ENCODE assay signal across 11 mouse cellular contexts in the genomic region with DNA sequence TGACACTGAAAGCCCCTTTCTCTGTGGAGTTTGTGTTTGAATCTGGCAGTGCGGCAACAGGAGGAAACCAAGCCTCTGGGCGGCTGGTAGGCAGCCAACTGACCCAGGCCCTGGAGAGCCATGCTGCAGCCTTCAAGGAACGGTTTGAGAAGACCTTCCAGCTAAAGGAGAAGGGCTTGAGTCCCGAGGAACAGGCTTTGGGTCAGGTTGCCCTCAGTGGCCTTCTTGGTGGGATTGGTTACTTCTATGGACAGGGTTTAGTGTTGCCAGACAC. TPM values are rescaled to one million over a fixed set of nuclear protein-coding genes. Genes with fewer than 3 reads are reported as not detected.
DNase-seq lines count a peak whose midpoint lies in the region; ATAC-seq and TF ChIP-seq lines count a peak whose summit lies in the region.
"Had no signal": no experiment of that assay in that cellular context is flagged by ENCODE, and none has a peak within 500 bp of the region (broad histone marks: within the 10 kb centered on the region; RNA-seq: fewer than 3 reads in every experiment).

No protein-coding gene starts in this region.

- TF ChIP-seq CTCF in hindbrain, postnatal 0 days (IDR thresholded peaks at IDR 0.05; ENCODE audit: low read depth), result no peak

- no peak overlapping the region for H3K27ac ChIP-seq in forebrain, embryonic 10.5 days
- H3K27ac ChIP-seq in forebrain, embryonic 16.5 days (ENCODE audit: low read length), result no peak overlapping the region
- H3K27ac ChIP-seq in liver, embryonic 11.5 days (ENCODE audit: low read depth, low read length), result no peak overlapping the region
- no peak overlapping the region for H3K27ac ChIP-seq in hindbrain, postnatal 0 days
- H3K27ac ChIP-seq in neural tube, embryonic 12.5 days, result no peak overlapping the region
- H3K27ac ChIP-seq: layer of hippocampus, adult 2 months had no signal

- DNase-seq in forebrain, embryonic 10.5 days (ENCODE audit: extremely low spot score, low spot score), result no peak
- no peak for DNase-seq in liver, embryonic 11.5 days (ENCODE audit: low spot score)
- no peak for DNase-seq in liver
- no peak for DNase-seq in hindbrain, postnatal 0 days (ENCODE audit: low spot score)
- DNase-seq in cerebellum, postnatal 4 days (ENCODE audit: low spot score in 2 of 2), result no peak
- DNase-seq: gastrocnemius, postnatal 36 days had no signal

- no peak for ATAC-seq in forebrain, embryonic 16.5 days
- no peak for ATAC-seq in liver, embryonic 11.5 days (replicated peaks; ENCODE audit: low FRiP score)
- no peak for ATAC-seq in hindbrain, postnatal 0 days
- ATAC-seq in neural tube, embryonic 12.5 days (ENCODE audit: low FRiP score, low read depth), result no peak
- no peak for ATAC-seq in erythroblast, adult 5-6 weeks (replicated peaks; ENCODE audit: low FRiP score, poor library complexity, severe bottlenecking)
- ATAC-seq: inflammation-experienced regulatory T-cells, adult 6 months had no signal

- H3K4me2 ChIP-seq in forebrain, embryonic 16.5 days (ENCODE audit: low read length), result no peak overlapping the region
- peak overlapping the region; percentile 97 for H3K4me2 ChIP-seq in liver, embryonic 11.5 days
- H3K4me2 ChIP-seq in hindbrain, postnatal 0 days (ENCODE audit: low read depth, low read length), result no peak overlapping the region
- H3K4me2 ChIP-seq in neural tube, embryonic 12.5 days (replicated peaks), result peak overlapping the region; percentile 98; the same call in 1 of the 2 replicates

- H3K9me3 ChIP-seq in forebrain, embryonic 10.5 days, result no peaks in the 10 kb centered on the region
- H3K9me3 ChIP-seq in forebrain, embryonic 16.5 days (ENCODE audit: control insufficient read depth, low read length), result no peaks in the 10 kb centered on the region
- H3K9me3 ChIP-seq in liver, embryonic 11.5 days (ENCODE audit: control insufficient read depth, low read length), result no peaks in the 10 kb centered on the region
- no peaks in the 10 kb centered on the region for H3K9me3 ChIP-seq in hindbrain, postnatal 0 days (ENCODE audit: low read length)
- H3K9me3 ChIP-seq in neural tube, embryonic 12.5 days, result no peaks in the 10 kb centered on the region

- peaks cover 65% of the 10 kb centered on the region for H3K4me1 ChIP-seq in forebrain, embryonic 10.5 days
- H3K4me1 ChIP-seq in forebrain, embryonic 16.5 days (replicated peaks; ENCODE audit: control insufficient read depth, insufficient read depth, low read length), result peaks cover 37% of the 10 kb centered on the region
- peaks cover 38% of the 10 kb centered on the region for H3K4me1 ChIP-seq in liver, embryonic 11.5 days (replicated peaks; ENCODE audit: control insufficient read depth, insufficient read depth, low read length)
- H3K4me1 ChIP-seq in hindbrain, postnatal 0 days (ENCODE audit: insufficient read depth, low read length), result peaks cover 20% of the 10 kb centered on the region
- H3K4me1 ChIP-seq in neural tube, embryonic 12.5 days, result peaks cover 47% of the 10 kb centered on the region

- H3K27me3 ChIP-seq in forebrain, embryonic 10.5 days (ENCODE audit: poor library complexity, severe bottlenecking), result no peaks in the 10 kb centered on the region
- H3K27me3 ChIP-seq in forebrain, embryonic 16.5 days (replicated peaks; ENCODE audit: control insufficient read depth, insufficient read depth, low read length), result no peaks in the 10 kb centered on the region
- no peaks in the 10 kb centered on the region for H3K27me3 ChIP-seq in liver, embryonic 11.5 days (replicated peaks; ENCODE audit: control insufficient read depth, insufficient read depth, low read length)
- H3K27me3 ChIP-seq in hindbrain, postnatal 0 days (ENCODE audit: insufficient read depth, low read length), result no peaks in the 10 kb centered on the region
- H3K27me3 ChIP-seq in neural tube, embryonic 12.5 days (replicated peaks), result no peaks in the 10 kb centered on the region

- H3K9ac ChIP-seq in forebrain, embryonic 16.5 days (replicated peaks; ENCODE audit: low read depth, low read length), result no peak overlapping the region
- H3K9ac ChIP-seq in liver, embryonic 11.5 days (ENCODE audit: low read depth, low read length), result peak overlapping the region; percentile 96; the same call in 1 of the 2 replicates
- H3K9ac ChIP-seq in hindbrain, postnatal 0 days (replicated peaks; ENCODE audit: low read length), result 0 out of 2 replicates have a peak overlapping the region, but pooled peaks have one; percentile 17
- 0 out of 2 replicates have a peak overlapping the region, but pooled peaks have one; percentile 90 for H3K9ac ChIP-seq in neural tube, embryonic 12.5 days

- H3K4me3 ChIP-seq in forebrain, embryonic 10.5 days, result peak overlapping the region; percentile 91
- no peak overlapping the region for H3K4me3 ChIP-seq in forebrain, embryonic 16.5 days (replicated peaks; ENCODE audit: low read length)
- peak overlapping the region; percentile 85; the same call in 1 of the 2 replicates for H3K4me3 ChIP-seq in liver, embryonic 11.5 days (ENCODE audit: low read depth, low read length)
- H3K4me3 ChIP-seq in hindbrain, postnatal 0 days (ENCODE audit: low read length), result no peak overlapping the region
- no peak overlapping the region for H3K4me3 ChIP-seq in neural tube, embryonic 12.5 days
- H3K4me3 ChIP-seq: layer of hippocampus, adult 2 months had no signal

- WGBS in forebrain, embryonic 10.5 days, result 89% methylated on average over 4 of the region's 4 CpGs
- WGBS in forebrain, embryonic 16.5 days, result 83% methylated on average over 4 of the region's 4 CpGs
- 90% methylated on average over 4 of the region's 4 CpGs for WGBS in liver, embryonic 11.5 days
- 89% methylated on average over 4 of the region's 4 CpGs for WGBS in hindbrain, postnatal 0 days
- WGBS in neural tube, embryonic 12.5 days, result 92% methylated on average over 4 of the region's 4 CpGs

- peaks cover 37% of the 10 kb centered on the region for H3K36me3 ChIP-seq in forebrain, embryonic 10.5 days (replicated peaks)
- peaks cover 13% of the 10 kb centered on the region; the same call in 1 of the 2 replicates for H3K36me3 ChIP-seq in forebrain, embryonic 16.5 days (ENCODE audit: control insufficient read depth, insufficient read depth)
- H3K36me3 ChIP-seq in liver, embryonic 11.5 days (ENCODE audit: control insufficient read depth, insufficient read depth, low read length), result peaks cover 19% of the 10 kb centered on the region; the same call in 1 of the 2 replicates
- H3K36me3 ChIP-seq in hindbrain, postnatal 0 days (ENCODE audit: insufficient read depth, low read length), result 0 out of 2 replicates have a peak, but pooled peaks cover 9% of the 10 kb centered on the region
- H3K36me3 ChIP-seq in neural tube, embryonic 12.5 days, result peaks cover 29% of the 10 kb centered on the region

RNA-seq across cellular contexts. Expression of gene Mogs, which starts 1.8 kb away (rescaled TPM):
- 32.6 and 38.3 TPM in 2 replicates for polyA plus RNA-seq in forebrain, embryonic 10.5 days (2016; fragmentation: Nextera tagmentation; extraction: Ambion mirVana)
- 21.8 and 22.6 TPM in 2 replicates for polyA plus RNA-seq in forebrain, embryonic 16.5 days (2015; fragmentation: Nextera tagmentation; extraction: Ambion mirVana)
- polyA plus RNA-seq in liver, embryonic 11.5 days (2014; fragmentation: Nextera tagmentation; extraction: Ambion mirVana), result 88.9 and 89.6 TPM in 2 replicates
- total RNA-seq in hindbrain, postnatal 0 days (2014; rRNA removed), result 44.9 and 48.5 TPM in 2 replicates
- polyA plus RNA-seq in hindbrain, postnatal 0 days (2015; fragmentation: Nextera tagmentation; extraction: Ambion mirVana), result 20.5 and 21.1 TPM in 2 replicates
- 39.4 and 39.5 TPM in 2 replicates for polyA plus RNA-seq in neural tube, embryonic 12.5 days (2016; fragmentation: Nextera tagmentation; extraction: Ambion mirVana)
- 5.8 and 11.3 TPM in 2 replicates for total RNA-seq in erythroblast, adult 5-6 weeks (2015; ENCODE audit: low replicate concordance)
- 13.8 and 18.5 TPM in 2 replicates for total RNA-seq in erythroblast, adult 5-6 weeks (2017; ENCODE audit: low replicate concordance)

RNA-seq across cellular contexts. Expression of gene Wbp1, which starts 4.3 kb away (rescaled TPM):
- 125 and 137 TPM in 2 replicates for polyA plus RNA-seq in forebrain, embryonic 10.5 days (2016; fragmentation: Nextera tagmentation; extraction: Ambion mirVana)
- polyA plus RNA-seq in forebrain, embryonic 16.5 days (2015; fragmentation: Nextera tagmentation; extraction: Ambion mirVana), result 209 and 228 TPM in 2 replicates
- polyA plus RNA-seq in liver, embryonic 11.5 days (2014; fragmentation: Nextera tagmentation; extraction: Ambion mirVana), result 45.1 and 50.3 TPM in 2 replicates
- 182 and 209 TPM in 2 replicates for total RNA-seq in hindbrain, postnatal 0 days (2014; rRNA removed)
- polyA plus RNA-seq in hindbrain, postnatal 0 days (2015; fragmentation: Nextera tagmentation; extraction: Ambion mirVana), result 99.6 and 101 TPM in 2 replicates
- polyA plus RNA-seq in neural tube, embryonic 12.5 days (2016; fragmentation: Nextera tagmentation; extraction: Ambion mirVana), result 233 and 254 TPM in 2 replicates
- 7.1 and 18.8 TPM in 2 replicates for total RNA-seq in erythroblast, adult 5-6 weeks (2015; ENCODE audit: low replicate concordance)
- total RNA-seq in erythroblast, adult 5-6 weeks (2017; ENCODE audit: low replicate concordance), result 18.3 and 42.2 TPM in 2 replicates

RNA-seq across cellular contexts. Expression of gene Ino80b, which starts 8.1 kb away (rescaled TPM):
- polyA plus RNA-seq in forebrain, embryonic 10.5 days (2016; fragmentation: Nextera tagmentation; extraction: Ambion mirVana), result 17.5 and 19.2 TPM in 2 replicates
- polyA plus RNA-seq in forebrain, embryonic 16.5 days (2015; fragmentation: Nextera tagmentation; extraction: Ambion mirVana), result 11.4 and 14.4 TPM in 2 replicates
- 15.8 and 17.6 TPM in 2 replicates for polyA plus RNA-seq in liver, embryonic 11.5 days (2014; fragmentation: Nextera tagmentation; extraction: Ambion mirVana)
- total RNA-seq in hindbrain, postnatal 0 days (2014; rRNA removed), result 26.7 and 31.0 TPM in 2 replicates
- polyA plus RNA-seq in hindbrain, postnatal 0 days (2015; fragmentation: Nextera tagmentation; extraction: Ambion mirVana), result 12.0 and 14.8 TPM in 2 replicates
- polyA plus RNA-seq in neural tube, embryonic 12.5 days (2016; fragmentation: Nextera tagmentation; extraction: Ambion mirVana), result 17.6 and 18.7 TPM in 2 replicates
- 0.77 and 5.2 TPM in 2 replicates for total RNA-seq in erythroblast, adult 5-6 weeks (2015; ENCODE audit: low replicate concordance)
- 19.2 and 25.0 TPM in 2 replicates for total RNA-seq in erythroblast, adult 5-6 weeks (2017; ENCODE audit: low replicate concordance)

RNA-seq across cellular contexts. Expression of gene Mrpl53, which starts 8.3 kb away (rescaled TPM):
- 135 and 149 TPM in 2 replicates for polyA plus RNA-seq in forebrain, embryonic 10.5 days (2016; fragmentation: Nextera tagmentation; extraction: Ambion mirVana)
- polyA plus RNA-seq in forebrain, embryonic 16.5 days (2015; fragmentation: Nextera tagmentation; extraction: Ambion mirVana), result 109 and 122 TPM in 2 replicates
- 110 and 115 TPM in 2 replicates for polyA plus RNA-seq in liver, embryonic 11.5 days (2014; fragmentation: Nextera tagmentation; extraction: Ambion mirVana)
- total RNA-seq in hindbrain, postnatal 0 days (2014; rRNA removed), result 72.5 and 73.7 TPM in 2 replicates
- polyA plus RNA-seq in hindbrain, postnatal 0 days (2015; fragmentation: Nextera tagmentation; extraction: Ambion mirVana), result 122 and 126 TPM in 2 replicates
- polyA plus RNA-seq in neural tube, embryonic 12.5 days (2016; fragmentation: Nextera tagmentation; extraction: Ambion mirVana), result 124 and 128 TPM in 2 replicates
- 21.7 and 33.9 TPM in 2 replicates for total RNA-seq in erythroblast, adult 5-6 weeks (2015; ENCODE audit: low replicate concordance)
- total RNA-seq in erythroblast, adult 5-6 weeks (2017; ENCODE audit: low replicate concordance), result 6.6 and 14.8 TPM in 2 replicates

RNA-seq across cellular contexts. Expression of gene Gm42688, which starts 15.7 kb away (rescaled TPM):
- polyA plus RNA-seq in forebrain, embryonic 10.5 days (2016; fragmentation: Nextera tagmentation; extraction: Ambion mirVana), result 1.9 and 2.2 TPM in 2 replicates
- 4.1 and 4.9 TPM in 2 replicates for polyA plus RNA-seq in forebrain, embryonic 16.5 days (2015; fragmentation: Nextera tagmentation; extraction: Ambion mirVana)
- 2.7 and 2.9 TPM in 2 replicates for polyA plus RNA-seq in liver, embryonic 11.5 days (2014; fragmentation: Nextera tagmentation; extraction: Ambion mirVana)
- total RNA-seq in hindbrain, postnatal 0 days (2014; rRNA removed), result 4.3 and 5.7 TPM in 2 replicates
- polyA plus RNA-seq in hindbrain, postnatal 0 days (2015; fragmentation: Nextera tagmentation; extraction: Ambion mirVana), result 3.0 and 3.7 TPM in 2 replicates
- polyA plus RNA-seq in neural tube, embryonic 12.5 days (2016; fragmentation: Nextera tagmentation; extraction: Ambion mirVana), result 4.8 and 5.1 TPM in 2 replicates
- total RNA-seq in erythroblast, adult 5-6 weeks (2015; ENCODE audit: low replicate concordance), result 0.19 TPM in 1 of 2 replicates, not detected in the other
- 0.94 TPM in 1 of 2 replicates, not detected in the other for total RNA-seq in erythroblast, adult 5-6 weeks (2017; ENCODE audit: low replicate concordance)

Comparison
In these comparisons a context has a peak if more than half of its experiments do, and no peak if none do; other contexts are left out.
1. H3K4me3 ChIP-seq: peak in forebrain, embryonic 10.5 days (single experiment) and liver, embryonic 11.5 days (single experiment); none in forebrain, embryonic 16.5 days (single experiment), hindbrain, postnatal 0 days (single experiment) and neural tube, embryonic 12.5 days (single experiment).
2. H3K4me2 ChIP-seq: peak in liver, embryonic 11.5 days (single experiment) and neural tube, embryonic 12.5 days (single experiment); none in forebrain, embryonic 16.5 days (single experiment) and hindbrain, postnatal 0 days (single experiment).